ENCODE assay signal across 8 mouse cellular contexts in the genomic region with DNA sequence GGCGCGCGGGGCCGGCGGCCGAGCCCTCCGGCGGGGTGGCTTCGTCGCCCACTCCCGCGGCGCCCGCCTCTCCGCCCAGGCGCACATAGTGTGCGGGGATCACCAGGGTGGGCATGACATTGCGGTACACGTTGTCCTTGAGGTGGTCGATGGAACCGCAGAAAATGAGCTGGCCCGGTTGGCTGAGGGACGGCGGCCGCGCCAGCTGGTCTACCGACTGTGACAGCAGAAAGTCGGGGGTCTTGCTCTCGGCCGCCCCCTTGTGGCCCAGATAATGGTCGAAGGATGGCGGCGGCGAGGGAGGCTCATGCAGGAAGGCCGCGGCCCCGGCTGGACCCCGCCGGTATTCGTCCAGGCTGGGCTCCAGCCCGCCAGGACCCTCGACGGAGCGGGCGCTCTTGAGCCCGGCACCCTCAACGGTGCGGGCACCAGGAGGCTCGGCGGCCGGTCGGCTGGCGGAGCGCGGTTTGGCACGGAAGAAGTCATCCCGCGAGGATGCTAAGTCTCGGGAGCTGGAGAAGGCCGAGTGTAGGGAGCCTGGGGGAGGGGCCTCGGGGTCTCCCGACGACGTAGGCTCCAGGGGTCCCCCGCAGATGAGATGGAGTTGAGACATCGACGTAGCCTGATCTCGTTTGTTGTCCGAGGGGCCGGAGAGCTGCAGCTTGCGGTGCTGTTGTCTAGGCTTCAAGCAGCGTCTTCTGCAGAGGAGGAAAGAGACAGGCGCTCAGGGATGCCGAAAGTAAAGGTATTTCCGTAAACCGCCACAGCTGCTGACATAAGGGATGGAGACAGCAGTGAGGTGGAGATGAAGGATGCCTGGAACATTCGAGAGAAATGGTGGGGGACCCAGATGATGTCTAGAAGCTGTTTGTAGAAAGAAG. TPM values are rescaled to one million over a fixed set of nuclear protein-coding genes. Genes with fewer than 3 reads are reported as not detected.
DNase-seq lines count a peak whose midpoint lies in the region; ATAC-seq and TF ChIP-seq lines count a peak whose summit lies in the region.

No protein-coding gene starts in this region.

- H3K27ac ChIP-seq in embryonic facial prominence, embryonic 11.5 days (replicated peaks; ENCODE audit: low read depth, low read length), result no peak overlapping the region
- peak overlapping the region; percentile 13; the same call in 1 of the 2 replicates for H3K27ac ChIP-seq in heart, embryonic 13.5 days (replicated peaks)
- H3K27ac ChIP-seq in liver, postnatal 0 days (ENCODE audit: low read depth), result no peak overlapping the region
- peak overlapping the region; percentile 34; the same call in 1 of the 2 replicates for H3K27ac ChIP-seq in neural tube, embryonic 14.5 days (ENCODE audit: low read depth, low read length)

- TF ChIP-seq EP300 in liver, postnatal 0 days (IDR thresholded peaks at IDR 0.05; ENCODE audit: low read depth), result no peak

- peaks cover 16% of the 10 kb centered on the region for H3K4me1 ChIP-seq in embryonic facial prominence, embryonic 11.5 days (ENCODE audit: control insufficient read depth, insufficient read depth, low read length)
- peaks cover 36% of the 10 kb centered on the region for H3K4me1 ChIP-seq in heart, embryonic 13.5 days
- peaks cover 8% of the 10 kb centered on the region for H3K4me1 ChIP-seq in liver, postnatal 0 days (ENCODE audit: insufficient read depth)
- H3K4me1 ChIP-seq in neural tube, embryonic 14.5 days (ENCODE audit: control insufficient read depth, insufficient read depth, low read length), result peaks cover 18% of the 10 kb centered on the region

- DNase-seq in B cell, adult 2 months, result peak; percentile 81
- peak; percentile 94 for DNase-seq in adrenal gland, postnatal 10 days
- peak; percentile 89 for DNase-seq in embryonic facial prominence, embryonic 11.5 days (ENCODE audit: low spot score)
- DNase-seq in kidney, postnatal 25 days, result peak; percentile 84 to 89
- peak; percentile 86 for DNase-seq in liver, postnatal 0 days
- DNase-seq in urinary bladder, adult 2 months (ENCODE audit: low spot score), result peak; percentile 77

- WGBS in embryonic facial prominence, embryonic 11.5 days, result 7% methylated on average over 76 of the region's 77 CpGs
- WGBS in heart, embryonic 13.5 days, result 11% methylated on average over 77 of the region's 77 CpGs
- 22% methylated on average over 74 of the region's 77 CpGs for WGBS in liver, postnatal 0 days (ENCODE audit: insufficient replicate concordance)
- WGBS in neural tube, embryonic 14.5 days, result 8% methylated on average over 73 of the region's 77 CpGs

- H3K4me2 ChIP-seq in embryonic facial prominence, embryonic 11.5 days (ENCODE audit: low read depth, low read length), result peak overlapping the region; percentile 81
- H3K4me2 ChIP-seq in heart, embryonic 13.5 days, result peak overlapping the region; percentile 86
- peak overlapping the region; percentile 93 for H3K4me2 ChIP-seq in liver, postnatal 0 days (ENCODE audit: low read depth, low read length)
- peak overlapping the region; percentile 52 for H3K4me2 ChIP-seq in neural tube, embryonic 14.5 days (ENCODE audit: low read depth, low read length)

- H3K27me3 ChIP-seq in embryonic facial prominence, embryonic 11.5 days (ENCODE audit: control insufficient read depth, insufficient read depth, low read length), result no peaks in the 10 kb centered on the region; the same call in 1 of the 2 replicates
- H3K27me3 ChIP-seq in heart, embryonic 13.5 days (replicated peaks), result peaks cover 15% of the 10 kb centered on the region
- H3K27me3 ChIP-seq in liver, postnatal 0 days (ENCODE audit: insufficient read depth, low read length), result peaks cover 23% of the 10 kb centered on the region
- H3K27me3 ChIP-seq in neural tube, embryonic 14.5 days (ENCODE audit: control insufficient read depth, insufficient read depth, low read length), result no peaks in the 10 kb centered on the region

- H3K4me3 ChIP-seq in embryonic facial prominence, embryonic 11.5 days (ENCODE audit: low read depth, low read length), result peak overlapping the region; percentile 32
- peak overlapping the region; percentile 56 for H3K4me3 ChIP-seq in heart, embryonic 13.5 days
- peak overlapping the region; percentile 51 for H3K4me3 ChIP-seq in liver, postnatal 0 days (ENCODE audit: low read depth, low read length)
- H3K4me3 ChIP-seq in neural tube, embryonic 14.5 days (ENCODE audit: low read depth, low read length), result peak overlapping the region; percentile 24; the same call in 1 of the 2 replicates

- ATAC-seq in embryonic facial prominence, embryonic 11.5 days (replicated peaks; ENCODE audit: insufficient number of reproducible peaks, low FRiP score, low TSS enrichment, low read depth), result 0 out of 2 replicates have a peak, but pooled peaks have one; percentile 31
- ATAC-seq in heart, embryonic 13.5 days (ENCODE audit: extremely low read depth, insufficient number of reproducible peaks, low FRiP score, low TSS enrichment), result no peak
- peak; percentile 24; the same call in 1 of the 2 replicates for ATAC-seq in liver, postnatal 0 days
- peak; percentile 38; the same call in 1 of the 2 replicates for ATAC-seq in neural tube, embryonic 14.5 days (ENCODE audit: low read depth)

- no peaks in the 10 kb centered on the region for H3K9me3 ChIP-seq in embryonic facial prominence, embryonic 11.5 days (replicated peaks; ENCODE audit: control insufficient read depth, low read length)
- no peaks in the 10 kb centered on the region for H3K9me3 ChIP-seq in heart, embryonic 13.5 days
- no peaks in the 10 kb centered on the region for H3K9me3 ChIP-seq in liver, postnatal 0 days (ENCODE audit: low read length)
- H3K9me3 ChIP-seq in neural tube, embryonic 14.5 days (ENCODE audit: control insufficient read depth, low read length), result no peaks in the 10 kb centered on the region

- peak; percentile 90 for TF ChIP-seq CTCF in liver, postnatal 0 days (IDR thresholded peaks at IDR 0.05; ENCODE audit: low read depth)

- peak overlapping the region; percentile 58 for H3K9ac ChIP-seq in embryonic facial prominence, embryonic 11.5 days (replicated peaks; ENCODE audit: low read length)
- H3K9ac ChIP-seq in heart, embryonic 13.5 days, result peak overlapping the region; percentile 83
- peak overlapping the region; percentile 54 for H3K9ac ChIP-seq in liver, postnatal 0 days (replicated peaks)
- peak overlapping the region; percentile 39; the same call in 1 of the 2 replicates for H3K9ac ChIP-seq in neural tube, embryonic 14.5 days (replicated peaks; ENCODE audit: low read depth, low read length)

- H3K36me3 ChIP-seq in embryonic facial prominence, embryonic 11.5 days (replicated peaks; ENCODE audit: control insufficient read depth, insufficient read depth, low read depth, low read length), result peaks cover 13% of the 10 kb centered on the region
- H3K36me3 ChIP-seq in heart, embryonic 13.5 days, result peaks cover 95% of the 10 kb centered on the region
- peaks cover 18% of the 10 kb centered on the region for H3K36me3 ChIP-seq in liver, postnatal 0 days (replicated peaks; ENCODE audit: insufficient read depth, low read length)
- H3K36me3 ChIP-seq in neural tube, embryonic 14.5 days (ENCODE audit: control insufficient read depth, insufficient read depth, low read length), result peaks cover 61% of the 10 kb centered on the region

RNA-seq across cellular contexts. Expression of gene Grn, which starts 8.3 kb away (rescaled TPM):
- total RNA-seq in adrenal gland, postnatal 10 days (2021), result 100 to 1,000 TPM; 161 to 189 TPM
- polyA plus RNA-seq in embryonic facial prominence, embryonic 11.5 days (2014; fragmentation: Nextera tagmentation; extraction: Ambion mirVana), result 38.8 and 52.0 TPM in 2 replicates
- 220 and 224 TPM in 2 replicates for polyA plus RNA-seq in heart, embryonic 13.5 days (2015; fragmentation: Nextera tagmentation; extraction: Ambion mirVana)
- polyA plus RNA-seq in liver, postnatal 0 days (2015; fragmentation: Nextera tagmentation; extraction: Ambion mirVana), result 156 and 161 TPM in 2 replicates
- 43.3 and 68.2 TPM in 2 replicates for polyA plus RNA-seq in neural tube, embryonic 14.5 days (2014; fragmentation: Nextera tagmentation; extraction: Ambion mirVana)
- 190 and 251 TPM in 2 replicates for polyA plus RNA-seq in urinary bladder, adult 2 months (2012; rRNA removed)

RNA-seq across cellular contexts. Expression of gene Fam171a2, which starts 9.0 kb away (rescaled TPM):
- 10 to 100 TPM; 12.3 to 15.3 TPM for total RNA-seq in adrenal gland, postnatal 10 days (2021)
- polyA plus RNA-seq in embryonic facial prominence, embryonic 11.5 days (2014; fragmentation: Nextera tagmentation; extraction: Ambion mirVana), result 8.6 and 8.8 TPM in 2 replicates
- 2.8 and 2.9 TPM in 2 replicates for polyA plus RNA-seq in heart, embryonic 13.5 days (2015; fragmentation: Nextera tagmentation; extraction: Ambion mirVana)
- 0.23 and 0.72 TPM in 2 replicates for polyA plus RNA-seq in liver, postnatal 0 days (2015; fragmentation: Nextera tagmentation; extraction: Ambion mirVana)
- polyA plus RNA-seq in neural tube, embryonic 14.5 days (2014; fragmentation: Nextera tagmentation; extraction: Ambion mirVana), result 25.4 and 38.4 TPM in 2 replicates
- 6.9 and 10.4 TPM in 2 replicates for polyA plus RNA-seq in urinary bladder, adult 2 months (2012; rRNA removed)

RNA-seq across cellular contexts. Expression of gene Slc25a39, which starts 30.7 kb away (rescaled TPM):
- 100 to 1,000 TPM; 327 to 377 TPM for total RNA-seq in adrenal gland, postnatal 10 days (2021)
- 168 and 185 TPM in 2 replicates for polyA plus RNA-seq in embryonic facial prominence, embryonic 11.5 days (2014; fragmentation: Nextera tagmentation; extraction: Ambion mirVana)
- polyA plus RNA-seq in heart, embryonic 13.5 days (2015; fragmentation: Nextera tagmentation; extraction: Ambion mirVana), result 287 and 294 TPM in 2 replicates
- 510 and 522 TPM in 2 replicates for polyA plus RNA-seq in liver, postnatal 0 days (2015; fragmentation: Nextera tagmentation; extraction: Ambion mirVana)
- 141 and 144 TPM in 2 replicates for polyA plus RNA-seq in neural tube, embryonic 14.5 days (2014; fragmentation: Nextera tagmentation; extraction: Ambion mirVana)
- polyA plus RNA-seq in urinary bladder, adult 2 months (2012; rRNA removed), result 80.3 and 88.2 TPM in 2 replicates

RNA-seq across cellular contexts. Expression of gene Itga2b, which starts 31.5 kb away (rescaled TPM):
- total RNA-seq in adrenal gland, postnatal 10 days (2021), result 1 to 10 TPM; 4.3 to 5.7 TPM
- polyA plus RNA-seq in embryonic facial prominence, embryonic 11.5 days (2014; fragmentation: Nextera tagmentation; extraction: Ambion mirVana), result 4.4 and 4.5 TPM in 2 replicates
- polyA plus RNA-seq in heart, embryonic 13.5 days (2015; fragmentation: Nextera tagmentation; extraction: Ambion mirVana), result 10.5 and 11.3 TPM in 2 replicates
- 41.0 and 44.8 TPM in 2 replicates for polyA plus RNA-seq in liver, postnatal 0 days (2015; fragmentation: Nextera tagmentation; extraction: Ambion mirVana)
- polyA plus RNA-seq in neural tube, embryonic 14.5 days (2014; fragmentation: Nextera tagmentation; extraction: Ambion mirVana), result 5.5 and 7.0 TPM in 2 replicates
- 5.7 and 7.2 TPM in 2 replicates for polyA plus RNA-seq in urinary bladder, adult 2 months (2012; rRNA removed)

RNA-seq across cellular contexts. Expression of gene Rundc3a, which starts 45.2 kb away (rescaled TPM):
- 10 to 100 TPM; 21.2 to 34.3 TPM for total RNA-seq in adrenal gland, postnatal 10 days (2021)
- polyA plus RNA-seq in embryonic facial prominence, embryonic 11.5 days (2014; fragmentation: Nextera tagmentation; extraction: Ambion mirVana), result 11.8 and 12.1 TPM in 2 replicates
- polyA plus RNA-seq in heart, embryonic 13.5 days (2015; fragmentation: Nextera tagmentation; extraction: Ambion mirVana), result 1.1 and 1.7 TPM in 2 replicates
- 1.8 and 2.4 TPM in 2 replicates for polyA plus RNA-seq in liver, postnatal 0 days (2015; fragmentation: Nextera tagmentation; extraction: Ambion mirVana)
- 97.8 and 115 TPM in 2 replicates for polyA plus RNA-seq in neural tube, embryonic 14.5 days (2014; fragmentation: Nextera tagmentation; extraction: Ambion mirVana)
- polyA plus RNA-seq in urinary bladder, adult 2 months (2012; rRNA removed), result 1.4 and 2.9 TPM in 2 replicates

Comparison
In these comparisons a context has a peak if more than half of its experiments do, and no peak if none do; other contexts are left out.
1. H3K27ac ChIP-seq: peak in heart, embryonic 13.5 days (single experiment) and neural tube, embryonic 14.5 days (single experiment); none in embryonic facial prominence, embryonic 11.5 days (single experiment) and liver, postnatal 0 days (single experiment).
2. Peak in every context shown above with its lines, with median percentiles within 50 percentile points of each other: DNase-seq, H3K4me2 ChIP-seq, H3K4me3 ChIP-seq and H3K9ac ChIP-seq.